Mouse (Mus musculus) bone marrow, adult 2 months (tissue): ENCODE results near the gene Gm20503.

Source experiments
- CTCF ChIP-seq: fragments of 200-500 bp; IDR thresholded peaks from 2 replicates; pipeline ENCODE4 v1.5.1; 2011; ENCODE audit warnings: low read length, control low read depth; ENCODE audit not compliant: control insufficient read depth, insufficient read depth
- POLR2A ChIP-seq: fragments of 200-500 bp; IDR thresholded peaks from 2 replicates; pipeline ENCODE4 v1.6.1; 2011; ENCODE audit warnings: low read depth, mild to moderate bottlenecking, control low read depth, low read length, borderline replicate concordance; ENCODE audit not compliant: control insufficient read depth

GRCm38 (mm10) chr4:59051081-59051480 is 48.1 kb downstream of the Gm20503 start:
- no peak for TF ChIP-seq CTCF
- no peak for TF ChIP-seq POLR2A
